Mouse (Mus musculus): ENCODE measurements around the gene Atf6.

DNA sequence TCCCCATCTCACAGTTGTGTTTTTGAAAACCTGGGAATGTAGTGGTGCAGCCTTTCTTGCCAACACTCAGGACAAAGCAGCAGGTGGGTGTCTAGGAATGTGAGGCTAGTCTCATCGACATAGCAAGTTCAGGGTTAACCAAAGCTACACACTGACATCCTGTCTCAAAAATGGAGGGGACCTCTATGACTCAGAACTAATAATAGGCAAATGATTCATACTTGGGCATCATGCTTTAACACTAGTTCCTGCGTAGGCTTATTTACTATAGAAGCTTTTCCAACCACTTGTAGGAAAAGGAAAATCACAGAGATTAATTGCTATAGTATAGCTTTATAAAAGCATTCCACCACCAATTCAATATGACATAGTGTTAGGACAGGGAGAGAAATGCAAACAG is 100.6 kb downstream of the Atf6 start:
- no peak for TF ChIP-seq CTCF (IDR thresholded peaks at IDR 0.05; ENCODE audit: low read depth)
- peak; percentile 80 for TF ChIP-seq EP300 (optimal IDR thresholded peaks at IDR 0.05)

Measured in stomach, postnatal 0 days (tissue).